Mouse (Mus musculus) lung, embryonic 15.5 days (tissue): ENCODE data around the gene Ugt2b5. TPM values are rescaled to one million over a fixed set of nuclear protein-coding genes. Genes with fewer than 3 reads are reported as not detected.
A peak's percentile ranks its signal among the peaks of the same experiment; 100 is the strongest.
"Not testable (repeated sequence)": the region's sequence is repeated elsewhere in the genome, so short reads cannot be mapped to it uniquely, and the experiment has no call there.

Experiments
- ATAC-seq: fragments of 200-750 bp; cut with Nextera tagmentation; 2 replicates; pipeline ENCODE4 v1.8.0; 2017; ENCODE audit warnings: moderate number of reproducible peaks, borderline replicate concordance; ENCODE audit not compliant: low FRiP score, low TSS enrichment; ENCODE audit errors: extremely low read depth
- H3K27ac ChIP-seq: fragments of 300-500 bp; sonication (generic); 2 replicates; pipeline ENCODE4 v1.5.1; 2015; ENCODE audit warnings: moderate library complexity, mild to moderate bottlenecking, inconsistent platforms
- H3K27me3 ChIP-seq: fragments of 300-500 bp; sonication (generic); 2 replicates; pipeline ENCODE4 v1.6.1; 2015; ENCODE audit warnings: inconsistent platforms
- H3K36me3 ChIP-seq: fragments of 300-500 bp; sonication (generic); 2 replicates; pipeline ENCODE4 v1.6.1; 2015; ENCODE audit warnings: inconsistent platforms
- H3K4me1 ChIP-seq: fragments of 300-500 bp; sonication (generic); 2 replicates; pipeline ENCODE4 v1.6.1; 2015; ENCODE audit warnings: inconsistent platforms
- H3K4me2 ChIP-seq: fragments of 300-500 bp; sonication (generic); 2 replicates; pipeline ENCODE4 v1.6.1; 2015; ENCODE audit warnings: inconsistent platforms, mild to moderate bottlenecking, moderate library complexity
- H3K4me3 ChIP-seq: fragments of 300-500 bp; sonication (generic); 2 replicates; pipeline ENCODE4 v1.5.1; 2015; ENCODE audit warnings: mild to moderate bottlenecking, inconsistent platforms
- H3K9ac ChIP-seq: fragments of 300-500 bp; sonication (generic); 2 replicates; pipeline ENCODE4 v1.6.1; 2015; ENCODE audit warnings: inconsistent platforms
- H3K9me3 ChIP-seq: fragments of 300-500 bp; sonication (generic); 2 replicates; pipeline ENCODE4 v1.6.1; 2016; ENCODE audit warnings: inconsistent platforms
- WGBS: fragments of 180-500 bp; shearing (Covaris S2); methylation state at CpG from one replicate; pipeline ENCODE4 v1.1.7; 2015; 5-methylcytosine and 5-hydroxymethylcytosine counted together
- polyA plus RNA-seq: library from polyadenylated mRNA; unstranded; fragments of >200 nt; fragmentation: Nextera tagmentation; extraction: Ambion mirVana; gene quantifications from 2 replicates; pipeline ENCODE4 v1.2.1, GENCODE M21; 2015

Ugt2b5 gene
- polyA plus RNA-seq, result 0.28 TPM in 1 of 2 replicates, not detected in the other

DNA sequence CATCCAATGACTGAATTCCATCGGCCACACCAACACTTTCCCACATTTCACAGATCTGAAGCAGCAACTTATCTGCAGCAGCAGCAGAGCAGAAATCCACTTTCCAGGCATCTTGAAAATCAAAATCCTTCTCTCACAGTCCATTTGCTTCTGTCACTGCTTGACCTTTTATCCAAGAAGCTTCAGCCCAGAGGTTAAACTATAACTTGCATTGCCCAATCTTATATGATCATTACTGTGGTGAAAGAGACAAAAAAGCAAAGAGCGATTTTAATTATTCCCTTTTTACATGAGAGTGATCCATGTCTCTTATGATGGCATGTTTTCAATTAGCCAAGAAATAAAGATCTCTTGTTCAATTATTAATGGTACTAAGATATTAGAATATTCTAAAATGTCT is at the start of gene Ugt2b5:
Ugt2b5 (minus strand) TSS at position 123 of the 400 bp plus-strand sequence.
- not testable (repeated sequence) for H3K4me2 ChIP-seq, H3K27me3 ChIP-seq, H3K9me3 ChIP-seq, H3K36me3 ChIP-seq, ATAC-seq, H3K4me1 ChIP-seq, H3K4me3 ChIP-seq, H3K27ac ChIP-seq, H3K9ac ChIP-seq
- WGBS, result 83% methylated on average over 2 of the region's 2 CpGs

DNA sequence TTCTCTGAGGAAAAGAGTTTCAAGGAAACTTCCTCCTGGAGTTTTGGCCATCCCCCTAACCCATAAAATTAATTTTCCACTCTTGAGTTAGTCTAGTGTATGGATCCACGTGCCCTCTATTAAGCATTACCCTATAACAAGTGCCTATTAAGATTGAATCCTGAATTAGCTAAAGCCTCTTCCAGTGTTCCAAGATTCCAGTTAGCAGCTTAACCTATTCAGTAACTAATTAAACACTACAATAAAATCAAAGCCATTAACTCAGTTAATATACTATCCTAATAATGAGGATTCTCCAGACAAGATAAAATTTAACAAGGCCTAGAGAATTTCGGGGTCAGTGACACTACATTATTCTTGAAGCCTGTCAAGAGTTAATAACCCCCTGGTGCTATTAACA is 35.7 kb upstream of the Ugt2b5 start:
- not testable (repeated sequence) for H3K36me3 ChIP-seq, H3K4me3 ChIP-seq, ATAC-seq, H3K9me3 ChIP-seq, H3K9ac ChIP-seq, H3K4me2 ChIP-seq, H3K27me3 ChIP-seq, H3K27ac ChIP-seq, H3K4me1 ChIP-seq
- 48% methylated on average over 2 of the region's 2 CpGs for WGBS

DNA sequence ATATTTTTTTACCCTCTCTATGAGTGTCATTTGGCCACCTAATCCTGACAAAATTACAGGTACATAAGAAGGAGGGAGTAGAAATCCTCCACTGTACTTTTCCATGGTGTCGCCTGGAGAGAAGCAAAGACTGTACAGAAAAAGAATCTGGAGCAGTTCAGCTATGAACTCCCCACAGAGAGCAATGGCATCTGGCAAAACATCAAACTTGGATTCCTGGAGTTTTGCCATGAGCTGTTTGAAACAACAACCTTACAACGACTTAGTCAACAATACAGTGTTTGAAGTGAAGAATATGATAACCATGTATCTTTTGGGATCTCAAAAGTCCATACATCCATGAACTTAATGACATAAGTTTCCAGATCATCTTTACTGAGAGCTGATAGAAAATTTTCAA is 34.6 kb upstream of the Ugt2b5 start:
- Histone ChIP-seq H3K27me3 (no peaks in the 10 kb centered on the region), H3K27ac (no peak overlapping the region), H3K4me3 (no peak overlapping the region), H3K4me1 (no peaks in the 10 kb centered on the region), H3K9ac (no peak overlapping the region), H3K9me3 (no peaks in the 10 kb centered on the region), H3K36me3 (no peaks in the 10 kb centered on the region), H3K4me2 (no peak overlapping the region)
- 60% methylated on average over 2 of the region's 2 CpGs for WGBS
- ATAC-seq, result no peak

DNA sequence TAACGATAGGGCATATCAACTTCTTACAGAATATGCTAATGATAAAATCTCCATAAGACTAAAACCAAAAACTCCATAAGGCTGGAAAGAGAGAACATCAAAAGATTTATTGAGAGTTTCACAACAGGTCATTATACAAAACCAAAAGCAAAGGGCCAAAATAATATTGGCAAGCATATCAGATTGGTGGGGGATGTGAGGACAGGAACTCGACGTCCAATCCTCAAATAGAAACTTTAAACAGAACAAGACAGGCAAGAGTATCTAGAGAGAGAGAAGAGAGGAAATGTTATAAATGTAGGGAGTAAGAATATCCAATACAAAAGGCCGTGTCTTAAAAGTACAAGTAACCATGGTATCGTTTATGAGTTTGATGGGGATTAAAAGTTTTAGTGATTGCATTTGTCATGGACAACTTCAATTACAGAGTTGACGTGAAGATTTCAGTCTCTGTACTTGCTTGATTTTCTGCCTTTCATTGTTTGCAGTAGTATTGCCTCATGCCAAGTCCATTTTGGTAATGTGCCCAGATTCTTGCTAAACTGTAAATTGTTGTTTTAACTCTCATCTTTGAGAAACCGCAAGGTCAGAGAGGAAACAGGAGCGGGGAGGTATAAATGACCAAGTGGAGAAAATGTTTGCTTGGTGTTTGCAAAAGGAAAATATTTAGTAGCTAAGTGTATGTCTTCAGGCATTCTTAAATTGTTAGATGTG is 7.8 kb upstream of the Ugt2b5 start:
- H3K36me3 ChIP-seq, result no peaks in the 10 kb centered on the region
- H3K27me3 ChIP-seq, result no peaks in the 10 kb centered on the region
- no peaks in the 10 kb centered on the region for H3K4me1 ChIP-seq
- no peak overlapping the region; the same call in 1 of the 2 replicates for H3K4me2 ChIP-seq
- WGBS, result 46% methylated on average over 8 of the region's 8 CpGs
- no peak overlapping the region for H3K27ac ChIP-seq
- H3K4me3 ChIP-seq, result no peak overlapping the region
- no peaks in the 10 kb centered on the region for H3K9me3 ChIP-seq
- no peak overlapping the region for H3K9ac ChIP-seq
- peak; percentile 67; the same call in 1 of the 2 replicates for ATAC-seq

GRCm38 (mm10) chr5:87142865-87143456 is 2.8 kb upstream of the Ugt2b5 start:
- Histone ChIP-seq H3K36me3 (no peaks in the 10 kb centered on the region), H3K9ac (no peak overlapping the region), H3K4me1 (no peaks in the 10 kb centered on the region), H3K9me3 (no peaks in the 10 kb centered on the region), H3K27me3 (no peaks in the 10 kb centered on the region), H3K4me3 (no peak overlapping the region), H3K4me2 (no peak overlapping the region), H3K27ac (no peak overlapping the region)
- WGBS, result 30% methylated on average over 3 of the region's 3 CpGs
- no peak for ATAC-seq

GRCm38 (mm10) chr5:87103697-87104096 is 36.4 kb downstream of the Ugt2b5 start:
- not testable (repeated sequence) for H3K4me3 ChIP-seq, H3K36me3 ChIP-seq, H3K4me2 ChIP-seq, ATAC-seq, H3K9ac ChIP-seq, H3K27me3 ChIP-seq, H3K27ac ChIP-seq, H3K4me1 ChIP-seq, H3K9me3 ChIP-seq
- 70% methylated on average over 1 of the region's 1 CpGs for WGBS

DNA sequence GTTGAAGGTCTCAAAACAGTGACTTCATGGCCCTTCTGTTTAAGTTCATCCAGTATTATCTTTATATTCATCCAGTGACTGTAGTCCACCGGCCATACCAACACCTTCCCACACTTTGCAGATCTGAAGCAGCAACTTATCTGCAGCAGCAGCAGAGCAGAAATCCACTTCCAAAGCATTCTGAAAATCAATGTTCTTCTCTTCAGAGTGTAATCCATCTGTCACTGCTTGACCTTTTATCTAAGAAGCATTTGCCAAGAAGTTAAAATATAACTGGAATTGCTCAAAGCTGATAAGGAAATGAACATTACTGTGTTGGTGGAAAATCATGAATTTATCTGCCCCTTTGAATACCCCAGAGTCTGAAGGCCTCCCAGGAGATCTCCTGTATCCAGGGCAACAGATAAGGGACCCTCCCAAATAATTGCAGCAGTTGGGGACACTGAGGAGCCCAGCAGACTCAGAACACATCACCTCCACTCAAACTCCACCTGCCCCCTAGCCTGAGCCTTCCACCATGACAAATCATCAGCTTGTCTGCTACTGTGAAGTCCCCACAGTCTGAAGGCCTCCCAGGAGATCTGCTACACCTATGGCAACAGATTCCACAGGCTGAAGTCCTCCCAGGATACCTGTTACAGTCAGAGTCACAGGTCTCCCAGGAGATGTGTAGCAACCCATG is 47.6 kb downstream of the Ugt2b5 start, which contains the start of gene Ugt2b36:
Ugt2b36 (minus strand) TSS at position 210 of the 682 bp plus-strand sequence.
- H3K36me3 ChIP-seq, result no peaks in the 10 kb centered on the region
- H3K4me2 ChIP-seq, result no peak within 1 kb of the TSS
- H3K27me3 ChIP-seq, result no peaks in the 10 kb centered on the region
- 32% methylated on average over 1 of the region's 1 CpGs for WGBS
- H3K4me3 ChIP-seq, result no peak within 1 kb of the TSS
- ATAC-seq, result no peak
- no peaks in the 10 kb centered on the region for H3K9me3 ChIP-seq
- H3K27ac ChIP-seq, result no peak within 1 kb of the TSS
- no peak within 1 kb of the TSS for H3K9ac ChIP-seq
- no peaks in the 10 kb centered on the region for H3K4me1 ChIP-seq

- Histone ChIP-seq H3K9ac (no peak overlapping the region), H3K9me3 (no peaks in the 10 kb centered on the region), H3K4me2 (no peak overlapping the region), H3K36me3 (no peaks in the 10 kb centered on the region), H3K27ac (no peak overlapping the region), H3K27me3 (no peaks in the 10 kb centered on the region), H3K4me3 (no peak overlapping the region), H3K4me1 (no peaks in the 10 kb centered on the region)
- no peak for ATAC-seq
These were observed 49.0 kb downstream of the Ugt2b5 start for GRCm38 (mm10) chr5:87091111-87091510.

DNA sequence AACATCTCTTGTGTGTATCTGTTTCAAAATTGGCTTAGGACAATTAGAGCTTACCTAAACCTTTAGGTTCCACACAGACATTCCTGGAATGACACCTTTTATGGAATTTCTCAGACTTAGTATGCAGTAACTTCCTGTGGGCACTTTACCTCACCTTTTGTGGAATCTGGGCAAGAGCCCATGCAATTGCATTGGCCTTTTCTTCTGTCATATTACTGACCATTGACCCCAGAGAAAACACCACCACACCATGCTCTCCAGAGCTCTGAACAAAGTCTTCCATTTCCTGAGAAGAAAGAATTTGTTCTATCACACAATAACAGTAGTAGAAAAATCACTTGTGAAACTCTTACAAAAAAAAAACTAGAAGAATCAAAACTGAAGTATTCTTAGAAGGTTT is 50.9 kb downstream of the Ugt2b5 start:
- Histone ChIP-seq H3K27ac (no peak overlapping the region), H3K9ac (no peak overlapping the region), H3K4me1 (no peaks in the 10 kb centered on the region), H3K4me2 (no peak overlapping the region), H3K27me3 (no peaks in the 10 kb centered on the region), H3K9me3 (no peaks in the 10 kb centered on the region), H3K4me3 (no peak overlapping the region), H3K36me3 (no peaks in the 10 kb centered on the region)
- no peak for ATAC-seq

- Histone ChIP-seq H3K9ac (no peak overlapping the region), H3K4me1 (no peaks in the 10 kb centered on the region), H3K9me3 (no peaks in the 10 kb centered on the region), H3K36me3 (no peaks in the 10 kb centered on the region), H3K4me2 (no peak overlapping the region), H3K27me3 (no peaks in the 10 kb centered on the region), H3K27ac (no peak overlapping the region), H3K4me3 (no peak overlapping the region)
- WGBS, result 58% methylated on average over 3 of the region's 3 CpGs
- no peak for ATAC-seq
These were observed 53.8 kb downstream of the Ugt2b5 start for GRCm38 (mm10) chr5:87086269-87086668.
